Mouse (Mus musculus) mouse trophoblast stem cell (cell line): ENCODE data around the gene Lypd6b.

Source experiments
- in situ Hi-C, 2 experiments: fragments of 300-500 bp; cut with MseI, MboI; formaldehyde crosslinking; loops; 2 replicates in 1 of 2; 3 replicates in 1 of 2; pipeline ENCODE4 v1.15.1; 2025

Gene Lypd6b

DNA sequence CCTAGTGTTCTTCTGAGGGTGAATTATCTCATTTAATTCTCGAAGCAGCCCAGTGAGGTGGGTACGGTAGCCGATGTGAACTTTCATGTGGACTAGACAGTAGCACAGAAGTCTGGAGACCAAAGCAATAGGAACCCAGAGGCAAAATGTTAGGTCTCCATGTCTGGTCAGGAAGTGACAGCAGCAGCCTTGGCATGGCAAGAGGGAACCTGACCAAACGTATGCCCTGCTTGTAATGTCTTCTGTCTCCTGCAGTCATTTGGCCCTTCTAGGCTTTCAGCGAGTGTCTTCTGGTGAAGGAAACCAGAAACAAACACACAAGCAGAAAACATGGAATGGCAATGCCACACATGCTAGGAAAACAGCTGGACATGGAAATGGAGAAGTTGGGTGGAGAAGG lies 29.1 kb downstream of the Lypd6b start:
- in situ Hi-C loops, result no loop called here

DNA sequence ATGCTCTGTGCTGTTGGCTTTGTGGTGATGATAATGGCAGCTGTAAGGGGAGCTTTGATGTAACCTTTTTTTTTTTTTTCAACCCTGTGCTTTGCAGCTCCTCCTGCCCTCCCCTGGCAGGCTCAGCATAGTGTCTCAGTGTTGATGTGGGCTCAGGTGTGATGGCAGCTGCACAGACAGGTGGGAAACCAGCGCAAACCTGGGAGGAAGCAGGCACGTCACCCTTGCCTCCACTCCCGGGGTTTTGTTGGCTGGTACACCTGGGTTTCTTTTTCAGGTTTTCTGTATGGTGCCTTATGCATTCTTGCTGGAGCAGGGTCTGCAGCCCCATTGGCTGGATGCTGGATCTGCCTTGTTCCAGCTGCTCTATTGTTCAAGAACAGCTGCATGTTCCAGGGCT lies 29.7 kb downstream of the Lypd6b start:
- in situ Hi-C loops, result no loop called here

DNA sequence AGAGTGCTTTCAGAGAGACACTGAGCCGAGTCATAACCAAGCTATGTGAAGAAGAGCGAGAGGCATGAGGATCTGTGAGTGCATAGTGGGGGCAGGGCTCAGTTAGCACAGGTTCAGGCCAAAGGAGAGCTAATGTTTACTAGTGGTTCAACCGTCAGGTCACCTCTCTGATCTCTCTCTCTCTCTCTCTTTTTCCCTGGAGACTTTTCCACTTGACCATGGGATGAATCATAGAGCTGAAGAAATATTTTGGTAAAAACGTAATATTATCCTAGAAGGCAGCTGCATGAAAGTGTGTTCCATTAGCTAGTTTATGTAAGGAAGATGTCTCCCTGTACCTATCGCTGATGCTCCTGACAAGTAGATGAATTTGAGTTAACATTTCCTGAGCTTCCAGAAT lies 30.6 kb downstream of the Lypd6b start:
- in situ Hi-C loops, result no loop called here

DNA sequence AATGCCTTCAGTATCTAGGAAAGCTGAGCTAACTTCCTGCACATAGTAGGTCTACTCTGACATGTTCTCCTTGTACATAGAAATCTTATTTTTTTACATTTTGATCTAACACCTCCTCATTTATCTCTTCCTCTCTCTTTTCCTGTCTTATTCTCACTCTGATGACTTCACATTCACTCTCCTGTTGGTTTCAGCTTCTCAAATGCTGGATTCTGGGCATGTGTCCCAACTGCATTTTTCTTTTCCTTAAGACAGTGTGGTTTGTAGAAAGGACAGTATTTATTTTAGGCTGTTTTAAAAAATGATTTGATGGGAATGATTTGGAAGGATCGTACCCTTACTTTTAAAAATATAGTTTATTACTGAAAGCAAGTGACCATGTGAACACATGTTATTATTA lies 34.8 kb downstream of the Lypd6b start:
- in situ Hi-C loops, result no loop called here

DNA sequence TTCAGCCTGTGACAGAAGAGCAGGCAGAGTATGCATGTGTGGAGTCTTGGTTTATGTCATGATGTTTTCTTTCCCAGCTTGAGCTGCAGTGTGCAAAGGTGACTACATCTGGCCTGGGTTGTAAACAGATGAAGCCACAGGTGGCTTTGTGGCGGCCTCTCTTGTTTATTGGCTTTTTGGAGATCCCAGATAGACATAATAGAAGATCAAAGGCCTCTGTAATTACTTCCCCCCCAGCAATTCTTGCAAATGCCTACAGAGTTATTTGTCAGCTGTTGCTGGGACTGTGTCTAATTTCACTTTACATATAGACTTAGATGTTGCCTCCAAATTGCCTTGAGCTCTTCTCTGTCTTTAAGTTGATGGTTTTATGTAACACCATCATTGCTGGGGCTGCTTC lies 38.1 kb downstream of the Lypd6b start:
- in situ Hi-C loops, result no loop called here

DNA sequence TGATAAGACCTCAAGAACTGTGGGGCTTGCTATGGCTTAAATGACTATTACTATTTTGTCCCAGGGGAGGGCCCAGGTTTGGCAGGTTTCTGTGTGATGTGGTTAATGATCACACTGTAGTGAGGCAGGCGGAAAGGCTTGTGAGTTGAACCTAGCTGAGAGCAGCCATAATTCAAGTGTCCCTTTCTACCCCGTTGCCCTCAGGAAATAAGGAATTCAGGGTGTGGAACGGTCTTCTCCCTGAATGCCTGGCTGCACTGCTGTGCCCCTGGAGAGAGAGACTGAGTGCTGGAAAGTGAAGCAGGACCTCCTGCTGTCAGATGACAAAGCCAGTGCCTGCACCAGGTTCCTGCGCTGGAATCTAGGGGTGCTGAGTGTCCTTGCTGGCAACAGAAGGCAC lies 40.3 kb downstream of the Lypd6b start:
- in situ Hi-C loops, result no loop called here

DNA sequence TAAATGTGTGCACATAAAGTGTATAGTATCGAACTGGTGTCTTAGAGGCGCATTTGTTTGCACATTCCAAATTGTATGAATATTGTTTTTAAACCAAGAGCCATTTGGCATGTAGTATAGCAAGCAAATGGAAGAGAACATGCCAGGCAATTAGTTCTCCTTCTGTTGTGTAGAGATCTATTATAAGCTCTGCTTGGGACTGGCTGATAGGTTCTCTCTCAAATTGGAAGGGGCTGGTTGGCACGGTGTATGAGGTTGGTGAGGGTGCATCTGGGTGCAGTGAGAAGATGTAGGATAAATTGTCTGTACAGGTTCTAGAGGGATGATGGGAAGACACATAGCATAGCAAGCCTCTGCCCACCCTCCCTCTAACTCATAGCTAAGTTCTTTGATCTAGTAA lies 42.9 kb downstream of the Lypd6b start:
- in situ Hi-C loops, result no loop called here

DNA sequence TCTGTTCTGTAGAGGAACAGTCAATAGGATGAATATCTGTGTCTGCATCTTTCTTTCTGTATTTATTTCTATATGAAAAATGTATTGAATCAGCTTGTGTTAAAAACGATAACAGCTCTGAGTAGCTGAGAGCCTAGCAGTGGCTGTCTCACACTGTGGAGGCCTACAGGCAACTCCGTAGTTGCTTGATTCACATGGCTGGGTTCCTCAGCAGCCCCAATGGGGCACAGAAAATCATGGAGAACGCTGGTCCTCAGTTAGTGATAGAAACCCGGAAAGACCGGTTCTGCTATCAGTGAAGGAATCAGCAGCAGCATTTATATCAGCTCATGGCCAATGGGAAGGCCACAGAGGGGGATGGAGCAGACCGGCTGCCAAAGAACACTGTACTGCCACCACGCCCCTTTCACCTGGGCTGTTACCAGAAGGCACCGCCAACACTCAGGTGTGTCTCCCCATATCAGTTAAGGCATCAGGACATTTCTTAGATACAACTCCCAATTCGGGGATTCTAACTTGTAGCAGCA lies 44.9 kb downstream of the Lypd6b start:
- in situ Hi-C loops, result no loop called here

DNA sequence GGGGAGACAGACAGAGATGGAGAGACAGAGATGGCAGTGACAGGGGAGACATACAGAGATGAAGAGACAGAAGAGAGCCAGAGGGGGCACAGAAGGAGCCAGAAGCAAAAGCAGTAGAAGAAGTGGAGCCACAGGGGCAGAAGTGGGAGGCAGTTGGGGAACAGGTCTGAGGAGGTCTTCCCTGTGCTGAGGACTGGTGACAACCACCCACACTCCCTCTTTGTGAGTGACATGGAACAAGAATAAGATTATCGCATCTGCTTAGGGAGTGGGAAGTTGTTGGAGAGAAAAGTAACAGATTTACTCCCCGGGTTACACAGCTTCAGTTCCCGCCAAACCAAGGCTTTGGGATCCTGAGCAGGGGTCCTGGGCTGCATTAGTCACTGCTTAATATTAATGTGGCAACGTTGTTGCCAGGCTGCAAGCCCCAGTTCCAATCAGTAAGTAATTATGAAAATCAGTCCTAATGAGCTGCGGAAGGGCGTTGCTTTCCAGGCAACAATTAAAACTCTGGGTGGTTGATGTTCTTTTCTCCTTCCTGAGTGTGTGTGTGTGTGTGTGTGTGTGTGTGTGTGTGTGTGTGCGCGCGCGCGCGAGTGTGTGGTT lies 50.1 kb downstream of the Lypd6b start:
- in situ Hi-C loops, result no loop called here

DNA sequence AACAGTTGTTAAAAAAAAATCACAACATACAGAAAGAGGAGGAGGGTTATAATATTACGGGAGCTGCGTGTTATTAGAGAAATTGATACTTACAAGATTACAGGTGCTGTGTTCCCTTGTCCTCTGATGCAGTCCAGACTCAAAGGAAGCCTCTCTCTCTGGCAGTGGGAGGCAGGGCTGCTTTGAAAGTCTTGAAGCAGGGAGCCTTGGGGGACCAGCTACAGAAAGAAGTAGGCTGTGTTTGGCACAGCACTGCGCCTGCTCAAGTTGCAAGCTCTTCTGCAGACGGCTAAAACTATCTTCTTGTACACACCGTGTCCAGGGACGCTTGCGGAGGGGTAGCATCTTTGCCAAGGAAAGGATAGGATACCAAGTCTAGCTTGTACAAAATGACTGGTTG lies 51.1 kb downstream of the Lypd6b start:
- in situ Hi-C loops, result no loop called here

DNA sequence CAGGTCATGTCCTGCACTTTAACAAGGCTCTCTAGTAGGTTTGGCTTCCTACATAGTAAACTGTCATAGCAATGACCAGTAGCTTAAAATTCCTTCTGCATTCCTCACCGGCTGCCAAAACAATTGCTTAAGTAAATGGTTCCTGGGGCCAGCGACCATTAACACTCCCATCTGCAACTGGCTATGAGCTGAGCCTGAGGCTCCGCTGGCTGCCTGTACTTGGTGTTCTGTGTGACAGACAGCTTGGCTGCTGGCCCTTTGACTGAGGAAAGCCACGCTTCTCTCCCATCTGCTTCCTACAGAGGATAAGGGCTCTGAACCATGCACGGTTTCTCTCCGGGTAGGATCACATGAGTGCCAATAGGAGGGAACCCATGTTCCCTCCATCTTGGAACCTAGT lies 53.1 kb downstream of the Lypd6b start:
- in situ Hi-C loops, result no loop called here

DNA sequence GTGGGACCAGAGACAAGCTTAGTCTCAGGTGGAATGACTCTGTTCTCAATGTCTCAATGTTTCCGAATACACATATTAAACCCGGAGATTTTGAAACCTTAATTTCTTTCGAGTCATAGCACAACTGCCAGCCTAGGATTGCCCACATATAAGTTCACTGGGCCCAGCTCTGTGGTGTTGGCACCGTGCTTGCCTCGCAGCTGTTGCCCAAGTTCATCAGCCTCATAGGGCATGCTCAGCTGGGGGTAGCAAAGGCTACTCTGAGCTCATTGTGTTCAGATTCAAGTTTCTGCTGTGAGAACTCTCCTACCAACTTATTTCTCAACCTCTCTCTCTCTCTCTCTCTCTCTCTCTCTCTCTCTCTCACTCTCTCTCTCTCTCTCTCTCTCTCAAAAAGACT lies 53.6 kb downstream of the Lypd6b start:
- in situ Hi-C loops, result no loop called here

DNA sequence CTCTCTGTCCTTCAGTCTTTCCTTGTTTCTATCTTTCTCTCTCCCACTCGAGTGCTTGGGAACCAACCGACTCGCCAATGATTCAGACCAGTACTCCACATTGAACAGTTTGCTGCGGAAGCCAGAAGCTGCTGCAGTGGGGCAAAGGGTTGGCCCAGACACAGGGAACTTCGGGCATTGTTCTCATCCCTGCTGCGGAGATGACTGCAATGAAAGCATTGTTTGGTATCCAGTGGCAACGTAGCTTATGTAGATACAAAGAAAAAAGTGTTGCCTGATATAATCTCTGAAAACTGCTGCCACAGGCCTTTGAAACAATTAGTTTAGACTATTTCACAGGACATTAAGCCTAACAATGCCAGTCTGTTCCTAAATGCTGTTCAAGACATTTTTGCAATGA lies 57.6 kb downstream of the Lypd6b start:
- in situ Hi-C loops, result no loop called here

DNA sequence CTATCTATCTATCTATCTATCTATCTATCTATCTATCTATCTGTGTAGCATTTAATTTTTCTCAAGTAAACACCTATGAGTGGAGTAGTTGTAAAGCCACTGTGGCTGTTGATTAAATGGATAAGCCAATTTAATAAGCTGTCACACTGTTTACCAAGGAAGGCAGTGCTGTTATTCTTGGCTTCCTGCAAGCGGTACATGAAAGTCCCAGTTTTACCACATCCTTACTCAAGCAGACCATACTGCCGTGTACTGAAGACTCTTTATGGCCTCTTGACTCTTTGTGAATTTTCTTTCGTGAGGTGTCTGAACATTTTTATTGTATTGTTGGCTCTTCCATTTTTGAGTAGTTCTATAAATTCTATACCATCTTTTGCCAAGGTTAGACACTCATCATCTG lies 58.6 kb downstream of the Lypd6b start:
- in situ Hi-C loops, result no loop called here

DNA sequence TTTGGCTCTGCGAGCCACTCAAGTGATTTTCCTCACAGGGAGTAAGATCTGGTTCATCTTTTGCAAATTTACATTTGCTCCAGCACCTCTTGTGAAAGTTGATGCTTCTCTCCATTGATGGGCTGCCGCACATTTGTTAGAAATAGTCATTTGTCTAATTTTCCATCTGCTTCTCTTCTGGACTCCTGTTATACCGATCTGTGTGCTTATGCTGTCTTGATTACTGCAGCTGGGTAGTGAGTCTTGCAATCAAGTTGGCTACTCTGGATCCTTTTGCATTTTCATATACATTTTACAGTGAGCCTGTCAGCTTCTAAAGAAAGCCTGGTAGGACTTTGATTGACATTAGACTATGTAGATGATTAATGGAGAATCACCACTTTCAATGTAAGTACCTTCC lies 59.4 kb downstream of the Lypd6b start:
- in situ Hi-C loops, result no loop called here

DNA sequence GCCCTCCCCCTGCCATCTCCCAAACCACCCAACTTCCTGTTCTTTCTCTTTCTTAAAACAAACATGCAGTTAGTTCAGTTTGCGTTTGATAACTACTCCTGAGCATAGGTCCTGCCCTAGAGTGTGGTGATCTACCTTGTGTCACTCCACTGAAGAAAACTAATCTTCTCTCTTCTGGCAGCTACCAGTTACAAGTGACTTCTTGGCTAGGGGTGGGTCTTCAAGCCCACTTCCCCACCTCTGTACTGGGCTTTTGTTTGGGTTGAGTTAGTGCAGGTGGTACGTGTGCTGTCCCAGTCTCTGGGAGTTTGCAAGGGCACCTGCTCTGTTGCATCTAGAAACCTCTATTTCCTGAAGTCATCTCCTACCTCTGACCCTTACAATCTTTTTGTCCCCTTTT lies 60.3 kb downstream of the Lypd6b start:
- in situ Hi-C loops, result no loop called here

DNA sequence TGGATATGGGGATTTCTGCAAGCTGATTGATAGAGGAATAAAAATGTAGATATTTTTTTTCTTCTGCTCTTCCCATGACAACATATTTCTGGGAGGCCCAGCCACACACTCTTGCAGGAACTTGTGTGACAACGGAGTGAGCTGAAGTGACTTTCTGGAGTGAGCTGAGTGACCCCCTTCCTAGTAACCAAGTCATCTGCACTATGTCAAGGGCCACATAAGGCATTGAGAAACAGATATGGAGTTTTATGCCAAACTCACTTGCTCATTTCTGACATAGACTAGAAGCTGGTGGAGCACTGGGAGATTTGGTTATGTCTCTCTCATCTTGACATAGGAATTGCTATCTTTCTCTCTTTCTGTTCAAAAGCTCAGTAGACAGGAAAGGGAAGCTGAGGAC lies 62.3 kb downstream of the Lypd6b start:
- in situ Hi-C loops, result no loop called here

DNA sequence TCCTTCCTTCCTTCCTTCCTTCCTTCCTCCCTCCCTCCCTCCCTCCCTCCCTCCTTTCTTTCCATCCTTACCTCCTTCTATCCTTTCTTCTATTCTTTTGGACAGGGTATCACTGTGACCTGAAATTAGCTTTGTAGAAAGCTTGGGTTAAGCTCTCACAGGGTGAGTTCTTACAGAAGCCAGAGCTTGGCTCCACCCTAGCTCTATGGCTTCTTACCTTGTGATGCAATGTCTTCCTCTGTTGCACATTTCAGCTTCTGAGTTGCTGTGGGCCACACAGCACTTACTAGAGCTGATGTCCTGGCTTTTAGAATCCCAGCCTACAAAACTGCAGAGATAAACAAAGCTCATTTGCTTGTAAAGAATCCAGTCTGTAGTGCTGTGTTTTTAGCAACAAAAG lies 64.5 kb downstream of the Lypd6b start:
- in situ Hi-C loops, result no loop called here

DNA sequence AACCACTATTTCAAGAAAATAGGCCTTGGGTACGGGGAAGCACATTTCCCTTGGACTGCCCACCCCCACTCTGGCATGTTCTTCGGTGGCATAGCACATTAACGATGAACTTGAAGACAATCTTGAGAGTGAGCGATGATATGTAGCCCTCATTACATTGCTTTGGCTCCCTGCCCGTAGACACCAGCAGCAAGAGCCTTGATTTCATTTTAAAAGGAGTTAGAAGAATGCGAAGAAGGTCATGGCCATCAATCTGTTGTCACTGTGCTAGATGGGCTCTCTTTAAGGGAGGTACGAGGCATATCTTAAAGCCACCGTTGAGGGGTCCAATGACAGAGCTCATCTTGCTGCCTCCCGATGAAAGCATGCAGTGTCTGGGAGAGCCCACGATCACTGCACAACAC lies 68.7 kb downstream of the Lypd6b start:
- in situ Hi-C loops, result no loop called here

DNA sequence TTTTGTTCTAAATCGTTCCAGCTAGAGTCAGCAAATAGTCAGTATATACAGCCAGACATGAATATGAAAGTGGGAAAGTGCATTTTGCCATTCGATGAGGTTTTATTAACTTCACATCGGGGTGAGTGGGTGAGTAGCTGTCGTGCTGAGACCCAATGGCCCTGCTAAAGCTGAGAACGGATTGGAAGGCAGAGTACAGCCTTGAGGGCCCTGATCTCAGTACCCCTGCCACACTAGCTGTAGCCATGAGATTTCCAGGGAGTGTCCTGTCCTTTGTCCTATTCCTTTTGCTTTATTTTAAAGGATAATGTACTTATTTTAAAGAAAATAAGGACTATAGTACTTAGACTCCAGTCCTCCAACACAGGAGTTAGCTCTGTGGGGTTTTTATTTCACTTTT lies 69.1 kb downstream of the Lypd6b start:
- in situ Hi-C loops, result no loop called here

DNA sequence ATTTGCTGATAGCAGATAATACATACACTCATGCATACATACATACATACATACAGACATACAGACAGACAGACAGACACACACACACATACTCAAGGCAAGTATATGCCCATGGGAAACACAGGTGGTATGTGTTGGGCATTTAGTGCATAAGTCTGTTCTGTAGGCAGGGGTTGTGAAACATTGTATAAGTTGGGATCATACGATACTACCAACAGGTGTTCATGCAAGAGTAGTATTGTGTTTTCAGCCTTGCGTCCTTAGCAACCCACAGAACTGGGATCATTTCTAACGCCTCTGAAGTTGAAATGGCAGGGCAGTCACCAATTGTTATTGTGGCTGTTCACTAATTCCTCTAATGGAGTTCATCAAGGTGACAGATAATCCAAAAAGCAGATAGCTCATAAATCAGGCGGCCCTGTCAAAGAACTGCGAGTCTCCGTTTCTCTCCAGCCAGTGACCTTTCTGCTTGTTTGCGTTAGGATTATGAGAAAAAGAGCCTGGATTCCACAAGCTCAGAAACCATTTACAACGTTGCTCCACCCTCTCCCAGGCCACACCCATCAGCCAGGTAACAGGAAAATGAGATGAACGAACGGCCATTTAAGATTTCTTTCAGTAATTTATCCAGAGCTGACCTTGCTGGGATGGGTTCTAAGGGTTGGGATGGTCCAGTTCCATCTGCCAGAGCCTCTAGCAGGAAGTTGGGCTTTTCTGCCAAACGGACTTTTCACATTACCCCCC lies 72.9 kb downstream of the Lypd6b start:
- in situ Hi-C loops, result no loop called here

DNA sequence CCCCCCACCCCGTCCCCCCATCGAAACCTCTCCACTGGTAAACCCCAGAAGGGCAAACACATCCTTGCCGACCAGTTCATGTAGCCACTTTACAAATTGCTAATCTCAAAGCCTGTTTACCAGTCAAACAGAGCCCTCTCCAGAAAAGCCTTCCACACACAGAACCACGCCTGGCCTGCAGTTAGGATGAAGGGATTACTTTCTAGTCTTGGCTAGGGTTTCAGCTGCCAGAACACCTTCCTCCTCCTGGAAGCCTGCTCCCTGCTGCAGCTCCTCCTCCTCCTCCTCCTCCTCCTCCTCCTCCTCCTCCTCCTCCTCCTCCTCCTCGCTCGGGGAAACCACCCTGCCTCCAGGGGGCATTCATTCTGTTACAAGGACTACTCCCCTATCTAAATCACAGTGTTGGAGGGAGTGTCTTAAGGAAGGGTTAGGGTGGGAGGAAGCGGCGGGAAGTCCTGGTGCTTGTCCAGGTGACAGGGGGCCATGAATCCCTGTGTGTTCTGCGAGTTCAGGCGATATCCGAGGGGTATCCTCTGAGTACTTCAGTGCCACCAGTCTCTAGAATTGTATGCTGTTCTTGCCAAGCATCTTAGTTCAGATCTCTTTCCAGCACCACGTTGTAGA lies 73.6 kb downstream of the Lypd6b start:
- in situ Hi-C loops, result no loop called here

DNA sequence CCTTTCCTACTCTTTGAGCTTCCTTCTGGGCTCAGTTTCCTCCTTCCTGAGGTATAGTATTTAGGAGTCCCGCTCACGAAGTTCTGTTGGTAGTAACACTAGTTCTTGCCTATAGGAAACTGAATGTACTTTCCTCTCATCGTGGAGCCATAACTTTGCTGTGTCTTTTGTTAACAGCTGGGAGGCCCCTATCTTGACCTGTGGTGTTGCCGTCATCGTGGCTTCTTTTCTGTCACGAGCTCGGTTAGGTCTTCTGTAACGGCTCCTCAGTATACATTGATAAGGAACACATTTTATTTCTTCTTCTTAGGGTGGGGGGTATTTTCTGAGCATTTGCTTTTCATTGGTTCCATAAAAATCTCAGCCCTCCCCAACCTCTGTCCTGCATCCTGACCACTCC lies 74.2 kb downstream of the Lypd6b start:
- in situ Hi-C loops, result no loop called here
